Mouse (Mus musculus) ES-Bruce4 (cell line): Measurements from ENCODE around the gene Spats2.

Experiments used
- CTCF ChIP-seq: IDR thresholded peaks from one replicate; pipeline ENCODE4 v1.8.1; 2011; ENCODE audit warnings: low read depth, low read length
- EP300 ChIP-seq: IDR thresholded peaks from 2 replicates; pipeline ENCODE4 v1.6.1; 2011; ENCODE audit warnings: low read depth, low read length; ENCODE audit not compliant: insufficient read depth
- POLR2A ChIP-seq: IDR thresholded peaks from one replicate; pipeline ENCODE4 v1.8.1; 2011; ENCODE audit warnings: low read length; ENCODE audit not compliant: insufficient read depth

DNA sequence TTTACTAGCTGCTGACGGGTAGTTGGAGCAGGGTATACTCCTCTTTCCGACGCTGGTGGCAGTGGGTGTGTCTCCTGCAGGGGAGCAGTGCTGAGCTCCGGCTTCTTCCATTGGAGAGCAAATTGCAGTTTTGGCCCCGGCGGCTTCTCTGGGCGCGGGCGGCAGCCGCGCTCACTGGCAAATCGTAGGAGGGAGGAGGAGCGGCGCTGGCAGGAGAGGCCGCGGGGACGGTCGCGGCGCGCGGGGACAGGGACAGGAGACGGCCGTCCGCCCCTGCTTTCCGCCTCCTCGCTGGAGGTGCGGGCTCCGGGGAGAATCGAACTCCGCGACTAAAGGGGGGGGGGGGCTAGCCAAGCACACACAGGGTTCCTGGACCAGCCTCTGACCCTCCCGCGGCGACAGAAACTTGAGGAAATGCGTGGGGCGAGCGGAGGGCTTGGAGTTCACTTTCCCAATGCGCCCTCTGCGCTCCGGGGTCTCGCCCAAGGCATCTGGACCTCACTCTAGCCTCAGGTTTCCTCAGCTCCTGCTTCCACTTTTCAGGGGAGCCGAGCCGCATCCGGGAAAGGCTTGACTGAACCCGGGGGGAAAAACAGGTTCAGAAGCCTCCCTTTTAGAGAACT is 98.0 kb downstream of the Spats2 start:
- no peak for TF ChIP-seq CTCF
- no peak for TF ChIP-seq POLR2A
- no peak for TF ChIP-seq EP300
